Mouse (Mus musculus): Measurements from ENCODE around the gene Glmp. TPM values are rescaled to one million over a fixed set of nuclear protein-coding genes. Genes with fewer than 3 reads are reported as not detected.
"Not testable (repeated sequence)": the region's sequence is repeated elsewhere in the genome, so short reads cannot be mapped to it uniquely, and the experiment has no call there.

Gene Glmp
- polyA plus RNA-seq, 1 experiment from 2014 or later, result 142 TPM

GRCm38 (mm10) chr3:88288133-88288713 is 36.6 kb upstream of the Glmp start:
- not testable (repeated sequence) for H3K27me3 ChIP-seq (ENCODE audit: control insufficient read depth, insufficient read depth, low read length); H3K9me3 ChIP-seq (replicated peaks; ENCODE audit: control insufficient read depth, low read length); ATAC-seq (replicated peaks; ENCODE audit: extremely low read depth, insufficient read depth, low FRiP score); H3K4me1 ChIP-seq (ENCODE audit: control insufficient read depth, insufficient read depth, low read length); H3K9ac ChIP-seq (ENCODE audit: low read length); H3K27ac ChIP-seq (ENCODE audit: low read length); H3K4me2 ChIP-seq (ENCODE audit: low read depth, low read length); H3K4me3 ChIP-seq (ENCODE audit: low read length); H3K36me3 ChIP-seq (ENCODE audit: control insufficient read depth, insufficient read depth)
- 67% methylated on average over 8 of the region's 10 CpGs for WGBS

- H3K27ac ChIP-seq (ENCODE audit: low read length), result no peak overlapping the region
- no peak for ATAC-seq (replicated peaks; ENCODE audit: extremely low read depth, insufficient read depth, low FRiP score)
These were observed 32.9 kb upstream of the Glmp start for GRCm38 (mm10) chr3:88291970-88292369.

GRCm38 (mm10) chr3:88295272-88295671 is 29.6 kb upstream of the Glmp start:
- Histone ChIP-seq H3K9ac (ENCODE audit: low read length) (peak overlapping the region; percentile 78), H3K4me1 (ENCODE audit: control insufficient read depth, insufficient read depth, low read length) (peaks cover 15% of the 10 kb centered on the region), H3K4me2 (ENCODE audit: low read depth, low read length) (peak overlapping the region; percentile 67)
- H3K36me3 ChIP-seq (ENCODE audit: control insufficient read depth, insufficient read depth); H3K27ac ChIP-seq (ENCODE audit: low read length); ATAC-seq (replicated peaks; ENCODE audit: extremely low read depth, insufficient read depth, low FRiP score); H3K27me3 ChIP-seq (ENCODE audit: control insufficient read depth, insufficient read depth, low read length); H3K9me3 ChIP-seq (replicated peaks; ENCODE audit: control insufficient read depth, low read length); H3K4me3 ChIP-seq (ENCODE audit: low read length): not testable (repeated sequence)
- 71% methylated on average over 1 of the region's 1 CpGs for WGBS

More at GRCm38 (mm10) chr3:88291970-88292369, 32.9 kb upstream of the Glmp start:
- no peaks in the 10 kb centered on the region for H3K27me3 ChIP-seq (ENCODE audit: control insufficient read depth, insufficient read depth, low read length)
- H3K36me3 ChIP-seq (ENCODE audit: control insufficient read depth, insufficient read depth), result no peaks in the 10 kb centered on the region
- H3K9me3 ChIP-seq (replicated peaks; ENCODE audit: control insufficient read depth, low read length), result no peaks in the 10 kb centered on the region
- H3K4me2 ChIP-seq (ENCODE audit: low read depth, low read length), result no peak overlapping the region
- WGBS, result 66% methylated on average over 4 of the region's 4 CpGs
- H3K4me1 ChIP-seq (ENCODE audit: control insufficient read depth, insufficient read depth, low read length), result peaks cover 5% of the 10 kb centered on the region
- H3K9ac ChIP-seq (ENCODE audit: low read length), result no peak overlapping the region
- H3K4me3 ChIP-seq (ENCODE audit: low read length), result no peak overlapping the region

- ATAC-seq (replicated peaks; ENCODE audit: extremely low read depth, insufficient read depth, low FRiP score), result no peak
- H3K9me3 ChIP-seq (replicated peaks; ENCODE audit: control insufficient read depth, low read length), result no peaks in the 10 kb centered on the region
These were observed 28.7 kb upstream of the Glmp start for GRCm38 (mm10) chr3:88296110-88296560.

GRCm38 (mm10) chr3:88296561-88297318 is 28.1 kb upstream of the Glmp start, which contains the start of the genes Tsacc and Cct3:
TSS of gene Tsacc (minus strand) at chr3:88296999.
TSS of gene Cct3 (plus strand) at chr3:88297116.
- H3K4me2 ChIP-seq (ENCODE audit: low read depth, low read length), result peak within 1 kb of the TSS; percentile 81
- H3K9me3 ChIP-seq (replicated peaks; ENCODE audit: control insufficient read depth, low read length), result no peaks in the 10 kb centered on the region
- H3K4me3 ChIP-seq (ENCODE audit: low read length), result peak within 1 kb of the TSS; percentile 94
- ATAC-seq (replicated peaks; ENCODE audit: extremely low read depth, insufficient read depth, low FRiP score), result peak; percentile 99
- peak within 1 kb of the TSS; percentile 97 for H3K27ac ChIP-seq (ENCODE audit: low read length)
- no peaks in the 10 kb centered on the region for H3K27me3 ChIP-seq (ENCODE audit: control insufficient read depth, insufficient read depth, low read length)
- peak within 1 kb of the TSS; percentile 91 for H3K9ac ChIP-seq (ENCODE audit: low read length)
- H3K4me1 ChIP-seq (ENCODE audit: control insufficient read depth, insufficient read depth, low read length), result peaks cover 15% of the 10 kb centered on the region
- WGBS, result under 1% methylated on average over 44 of the region's 44 CpGs
- H3K36me3 ChIP-seq (ENCODE audit: control insufficient read depth, insufficient read depth), result peaks cover 22% of the 10 kb centered on the region

More at GRCm38 (mm10) chr3:88296110-88296560, 28.7 kb upstream of the Glmp start:
- Histone ChIP-seq H3K4me3 (ENCODE audit: low read length) (peak overlapping the region; percentile 94), H3K4me2 (ENCODE audit: low read depth, low read length) (peak overlapping the region; percentile 67), H3K27me3 (ENCODE audit: control insufficient read depth, insufficient read depth, low read length) (no peaks in the 10 kb centered on the region), H3K27ac (ENCODE audit: low read length) (peak overlapping the region; percentile 91), H3K36me3 (ENCODE audit: control insufficient read depth, insufficient read depth) (peaks cover 16% of the 10 kb centered on the region), H3K9ac (ENCODE audit: low read length) (peak overlapping the region; percentile 78), H3K4me1 (ENCODE audit: control insufficient read depth, insufficient read depth, low read length) (peaks cover 15% of the 10 kb centered on the region)
- WGBS, result under 1% methylated on average over 12 of the region's 12 CpGs

GRCm38 (mm10) chr3:88297321-88297851 is 27.4 kb upstream of the Glmp start:
- WGBS, result under 1% methylated on average over 30 of the region's 30 CpGs
- no peak for ATAC-seq (replicated peaks; ENCODE audit: extremely low read depth, insufficient read depth, low FRiP score)
- H3K36me3 ChIP-seq (ENCODE audit: control insufficient read depth, insufficient read depth), result peaks cover 28% of the 10 kb centered on the region

GRCm38 (mm10) chr3:88299172-88299571 is 25.7 kb upstream of the Glmp start:
- Histone ChIP-seq H3K4me1 (ENCODE audit: control insufficient read depth, insufficient read depth, low read length) (peaks cover 15% of the 10 kb centered on the region), H3K27ac (ENCODE audit: low read length) (no peak overlapping the region), H3K4me2 (ENCODE audit: low read depth, low read length) (no peak overlapping the region), H3K4me3 (ENCODE audit: low read length) (no peak overlapping the region), H3K36me3 (ENCODE audit: control insufficient read depth, insufficient read depth) (peaks cover 43% of the 10 kb centered on the region), H3K9me3 (replicated peaks; ENCODE audit: control insufficient read depth, low read length) (no peaks in the 10 kb centered on the region), H3K27me3 (ENCODE audit: control insufficient read depth, insufficient read depth, low read length) (no peaks in the 10 kb centered on the region), H3K9ac (ENCODE audit: low read length) (no peak overlapping the region)
- WGBS, result 74% methylated on average over 1 of the region's 1 CpGs
- no peak for ATAC-seq (replicated peaks; ENCODE audit: extremely low read depth, insufficient read depth, low FRiP score)

More at GRCm38 (mm10) chr3:88297321-88297851, 27.4 kb upstream of the Glmp start:
- no peaks in the 10 kb centered on the region for H3K9me3 ChIP-seq (replicated peaks; ENCODE audit: control insufficient read depth, low read length)
- H3K4me2 ChIP-seq (ENCODE audit: low read depth, low read length), result peak overlapping the region; percentile 81
- H3K4me3 ChIP-seq (ENCODE audit: low read length), result peak overlapping the region; percentile 94
- H3K27me3 ChIP-seq (ENCODE audit: control insufficient read depth, insufficient read depth, low read length), result no peaks in the 10 kb centered on the region
- peak overlapping the region; percentile 91 for H3K9ac ChIP-seq (ENCODE audit: low read length)
- H3K27ac ChIP-seq (ENCODE audit: low read length), result peak overlapping the region; percentile 97
- peaks cover 15% of the 10 kb centered on the region for H3K4me1 ChIP-seq (ENCODE audit: control insufficient read depth, insufficient read depth, low read length)

GRCm38 (mm10) chr3:88328956-88329355 is 4.1 kb downstream of the Glmp start:
- Histone ChIP-seq H3K4me3 (ENCODE audit: low read length) (no peak overlapping the region), H3K9me3 (replicated peaks; ENCODE audit: control insufficient read depth, low read length) (no peaks in the 10 kb centered on the region), H3K9ac (ENCODE audit: low read length) (no peak overlapping the region), H3K27me3 (ENCODE audit: control insufficient read depth, insufficient read depth, low read length) (no peaks in the 10 kb centered on the region), H3K36me3 (ENCODE audit: control insufficient read depth, insufficient read depth) (peaks cover 10% of the 10 kb centered on the region; the same call in 1 of the 2 replicates), H3K4me1 (ENCODE audit: control insufficient read depth, insufficient read depth, low read length) (peaks cover 9% of the 10 kb centered on the region), H3K4me2 (ENCODE audit: low read depth, low read length) (no peak overlapping the region), H3K27ac (ENCODE audit: low read length) (no peak overlapping the region)
- 82% methylated on average over 5 of the region's 5 CpGs for WGBS
- no peak for ATAC-seq (replicated peaks; ENCODE audit: extremely low read depth, insufficient read depth, low FRiP score)

DNA sequence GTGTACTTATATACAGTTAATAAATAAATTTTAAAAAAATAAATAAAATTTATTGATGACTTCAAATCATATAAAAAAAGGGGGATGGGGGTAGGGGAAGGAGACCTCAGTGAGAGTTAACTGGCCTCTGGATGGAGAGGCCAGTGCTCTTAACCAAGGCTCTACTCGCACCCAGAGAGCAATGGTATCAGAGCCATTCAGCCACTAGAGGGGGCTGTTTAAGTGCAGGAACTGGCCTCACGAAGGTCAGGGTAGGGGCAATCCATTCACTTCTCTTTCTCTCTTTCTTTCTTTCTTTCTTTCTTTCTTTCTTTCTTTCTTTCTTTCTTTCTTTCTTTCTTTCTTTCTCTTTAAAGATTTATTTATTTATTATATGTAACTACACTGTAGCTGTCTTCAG is 6.5 kb downstream of the Glmp start:
- WGBS, result 29% methylated on average over 2 of the region's 2 CpGs
- Histone ChIP-seq H3K36me3 (ENCODE audit: control insufficient read depth, insufficient read depth) (peaks cover 10% of the 10 kb centered on the region; the same call in 1 of the 2 replicates), H3K9me3 (replicated peaks; ENCODE audit: control insufficient read depth, low read length) (no peaks in the 10 kb centered on the region), H3K9ac (ENCODE audit: low read length) (no peak overlapping the region), H3K27me3 (ENCODE audit: control insufficient read depth, insufficient read depth, low read length) (no peaks in the 10 kb centered on the region), H3K27ac (ENCODE audit: low read length) (no peak overlapping the region), H3K4me1 (ENCODE audit: control insufficient read depth, insufficient read depth, low read length) (peaks cover 5% of the 10 kb centered on the region), H3K4me2 (ENCODE audit: low read depth, low read length) (no peak overlapping the region), H3K4me3 (ENCODE audit: low read length) (no peak overlapping the region)
- no peak for ATAC-seq (replicated peaks; ENCODE audit: extremely low read depth, insufficient read depth, low FRiP score)

All from heart, embryonic 16.5 days (tissue).